Mouse (Mus musculus) neural tube, embryonic 15.5 days (tissue): ENCODE measurements around the gene Ampd3. TPM values are rescaled to one million over a fixed set of nuclear protein-coding genes. Genes with fewer than 3 reads are reported as not detected.

Experiments
- ATAC-seq: fragments of 200-750 bp; cut with Nextera tagmentation; 2 replicates; pipeline ENCODE4 v1.8.0; 2017; ENCODE audit warnings: mild to moderate bottlenecking, moderate TSS enrichment, moderate library complexity; ENCODE audit not compliant: low FRiP score
- H3K27ac ChIP-seq: fragments of 300-500 bp; sonication (generic); replicated peaks from 2 replicates; pipeline ENCODE4 v1.5.1; 2015; ENCODE audit warnings: mild to moderate bottlenecking, inconsistent platforms
- H3K27me3 ChIP-seq: fragments of 300-500 bp; sonication (generic); replicated peaks from 2 replicates; pipeline ENCODE4 v1.6.1; 2015; ENCODE audit warnings: inconsistent platforms
- H3K36me3 ChIP-seq: fragments of 300-500 bp; sonication (generic); 2 replicates; pipeline ENCODE4 v1.6.1; 2015; ENCODE audit warnings: inconsistent platforms
- H3K4me1 ChIP-seq: fragments of 300-500 bp; sonication (generic); 2 replicates; pipeline ENCODE4 v1.6.1; 2015; ENCODE audit warnings: inconsistent platforms
- H3K4me2 ChIP-seq: fragments of 300-500 bp; sonication (generic); 2 replicates; pipeline ENCODE4 v1.6.1; 2015; ENCODE audit warnings: inconsistent platforms, mild to moderate bottlenecking, moderate library complexity
- H3K4me3 ChIP-seq: fragments of 300-500 bp; sonication (generic); replicated peaks from 2 replicates; pipeline ENCODE4 v1.5.1; 2015; ENCODE audit warnings: mild to moderate bottlenecking, inconsistent platforms
- H3K9ac ChIP-seq: fragments of 300-500 bp; sonication (generic); replicated peaks from 2 replicates; pipeline ENCODE4 v1.6.1; 2015; ENCODE audit warnings: mild to moderate bottlenecking, inconsistent platforms
- H3K9me3 ChIP-seq: fragments of 300-500 bp; sonication (generic); replicated peaks from 2 replicates; pipeline ENCODE4 v1.6.1; 2016; ENCODE audit warnings: inconsistent platforms
- WGBS: fragments of 180-500 bp; shearing (Covaris S2); methylation state at CpG from one replicate; pipeline ENCODE4 v1.1.7; 2015; ENCODE audit warnings: mixed read lengths; 5-methylcytosine and 5-hydroxymethylcytosine counted together
- polyA plus RNA-seq: library from polyadenylated mRNA; unstranded; fragments of >200 nt; fragmentation: Nextera tagmentation; extraction: Ambion mirVana; gene quantifications from 2 replicates; pipeline ENCODE4 v1.2.1, GENCODE M21; 2015

Gene Ampd3
- polyA plus RNA-seq, 1 experiment from 2014 or later = 12.6 TPM

GRCm38 (mm10) chr7:110822055-110822454 is 54.0 kb downstream of the Ampd3 start:
- peaks cover 14% of the 10 kb centered on the region; the same call in 1 of the 2 replicates for H3K4me1 ChIP-seq
- H3K4me2 ChIP-seq = no peak overlapping the region
- H3K27me3 ChIP-seq = no peaks in the 10 kb centered on the region
- H3K9ac ChIP-seq = no peak overlapping the region
- peaks cover 26% of the 10 kb centered on the region for H3K36me3 ChIP-seq
- no peak for ATAC-seq
- no peak overlapping the region for H3K4me3 ChIP-seq
- H3K9me3 ChIP-seq = no peaks in the 10 kb centered on the region
- 59% methylated on average over 4 of the region's 4 CpGs for WGBS
- H3K27ac ChIP-seq = no peak overlapping the region

GRCm38 (mm10) chr7:110823076-110823475 is 55.1 kb downstream of the Ampd3 start:
- 84% methylated on average over 8 of the region's 8 CpGs for WGBS
- H3K36me3 ChIP-seq = peaks cover 25% of the 10 kb centered on the region

GRCm38 (mm10) chr7:110823593-110823992 is 55.6 kb downstream of the Ampd3 start:
- H3K4me3 ChIP-seq = no peak overlapping the region
- H3K36me3 ChIP-seq = peaks cover 23% of the 10 kb centered on the region
- WGBS = 66% methylated on average over 4 of the region's 4 CpGs
- no peak overlapping the region for H3K4me2 ChIP-seq
- H3K4me1 ChIP-seq = peaks cover 14% of the 10 kb centered on the region; the same call in 1 of the 2 replicates
- H3K27ac ChIP-seq = no peak overlapping the region
- no peaks in the 10 kb centered on the region for H3K9me3 ChIP-seq
- no peak overlapping the region for H3K9ac ChIP-seq
- no peaks in the 10 kb centered on the region for H3K27me3 ChIP-seq
- no peak for ATAC-seq

More at GRCm38 (mm10) chr7:110823076-110823475, 55.1 kb downstream of the Ampd3 start:
- Histone ChIP-seq H3K4me1 (peaks cover 14% of the 10 kb centered on the region; the same call in 1 of the 2 replicates), H3K9me3 (no peaks in the 10 kb centered on the region), H3K27me3 (no peaks in the 10 kb centered on the region), H3K4me3 (no peak overlapping the region), H3K9ac (no peak overlapping the region), H3K27ac (no peak overlapping the region; the same call in 1 of the 2 replicates), H3K4me2 (no peak overlapping the region)
- ATAC-seq = no peak

GRCm38 (mm10) chr7:110823995-110824953 is 56.3 kb downstream of the Ampd3 start:
- no peaks in the 10 kb centered on the region for H3K9me3 ChIP-seq
- peaks cover 14% of the 10 kb centered on the region; the same call in 1 of the 2 replicates for H3K4me1 ChIP-seq
- H3K4me2 ChIP-seq = no peak overlapping the region
- WGBS = 76% methylated on average over 8 of the region's 8 CpGs
- ATAC-seq = no peak
- H3K36me3 ChIP-seq = peaks cover 27% of the 10 kb centered on the region
- no peaks in the 10 kb centered on the region for H3K27me3 ChIP-seq
- no peak overlapping the region for H3K27ac ChIP-seq
- H3K9ac ChIP-seq = no peak overlapping the region
- no peak overlapping the region for H3K4me3 ChIP-seq

GRCm38 (mm10) chr7:110833024-110833423 is 65.0 kb downstream of the Ampd3 start:
- Histone ChIP-seq H3K4me3 (no peak overlapping the region), H3K9me3 (no peaks in the 10 kb centered on the region), H3K27me3 (no peaks in the 10 kb centered on the region), H3K9ac (no peak overlapping the region), H3K27ac (no peak overlapping the region), H3K4me1 (no peaks in the 10 kb centered on the region), H3K36me3 (peaks cover 21% of the 10 kb centered on the region; the same call in 1 of the 2 replicates), H3K4me2 (no peak overlapping the region)
- no peak for ATAC-seq
- WGBS = 91% methylated on average over 1 of the region's 1 CpGs

- Histone ChIP-seq H3K4me2 (no peak overlapping the region), H3K9me3 (no peaks in the 10 kb centered on the region), H3K9ac (no peak overlapping the region), H3K27me3 (no peaks in the 10 kb centered on the region), H3K36me3 (peaks cover 19% of the 10 kb centered on the region; the same call in 1 of the 2 replicates), H3K4me3 (no peak overlapping the region), H3K27ac (no peak overlapping the region), H3K4me1 (no peaks in the 10 kb centered on the region)
- ATAC-seq = no peak
- 95% methylated on average over 1 of the region's 1 CpGs for WGBS
Measured at GRCm38 (mm10) chr7:110834018-110834417, 66.0 kb downstream of the Ampd3 start.

GRCm38 (mm10) chr7:110834522-110834921 is 66.5 kb downstream of the Ampd3 start:
- ATAC-seq = no peak
- H3K4me2 ChIP-seq = no peak overlapping the region
- peaks cover 15% of the 10 kb centered on the region; the same call in 1 of the 2 replicates for H3K36me3 ChIP-seq
- H3K9me3 ChIP-seq = no peaks in the 10 kb centered on the region
- H3K27ac ChIP-seq = no peak overlapping the region
- no peaks in the 10 kb centered on the region for H3K27me3 ChIP-seq
- H3K4me1 ChIP-seq = no peaks in the 10 kb centered on the region
- WGBS = 52% methylated on average over 3 of the region's 3 CpGs
- no peak overlapping the region for H3K9ac ChIP-seq
- no peak overlapping the region for H3K4me3 ChIP-seq

- Histone ChIP-seq H3K4me2 (no peak overlapping the region), H3K4me1 (peaks cover 8% of the 10 kb centered on the region), H3K4me3 (no peak overlapping the region), H3K9ac (no peak overlapping the region), H3K27ac (no peak overlapping the region), H3K27me3 (no peaks in the 10 kb centered on the region), H3K9me3 (no peaks in the 10 kb centered on the region), H3K36me3 (no peaks in the 10 kb centered on the region)
- WGBS = 86% methylated on average over 4 of the region's 4 CpGs
- ATAC-seq = no peak
Measured at GRCm38 (mm10) chr7:110840332-110840731, 72.3 kb downstream of the Ampd3 start.

- Histone ChIP-seq H3K27ac (peak within 1 kb of the TSS; percentile 84), H3K4me1 (peaks cover 8% of the 10 kb centered on the region), H3K36me3 (no peaks in the 10 kb centered on the region), H3K9ac (peak within 1 kb of the TSS; percentile 68), H3K27me3 (no peaks in the 10 kb centered on the region), H3K4me2 (peak within 1 kb of the TSS; percentile 76), H3K4me3 (peak within 1 kb of the TSS; percentile 78), H3K9me3 (no peaks in the 10 kb centered on the region)
- peak; percentile 94 for ATAC-seq
- under 1% methylated on average over 42 of the region's 42 CpGs for WGBS
Measured at GRCm38 (mm10) chr7:110843916-110844874, 76.2 kb downstream of the Ampd3 start, which contains the start of gene Rnf141. TSS of gene Rnf141 (minus strand) at chr7:110844457.

- Histone ChIP-seq H3K4me1 (peaks cover 8% of the 10 kb centered on the region), H3K9ac (no peak overlapping the region), H3K27ac (no peak overlapping the region), H3K4me2 (no peak overlapping the region), H3K9me3 (no peaks in the 10 kb centered on the region), H3K27me3 (no peaks in the 10 kb centered on the region), H3K4me3 (no peak overlapping the region), H3K36me3 (no peaks in the 10 kb centered on the region)
- WGBS = 93% methylated on average over 2 of the region's 2 CpGs
- ATAC-seq = no peak
Measured at GRCm38 (mm10) chr7:110847321-110847720, 79.3 kb downstream of the Ampd3 start.

- no peak for ATAC-seq
- no peak overlapping the region for H3K27ac ChIP-seq
- 88% methylated on average over 1 of the region's 1 CpGs for WGBS
- H3K9me3 ChIP-seq = no peaks in the 10 kb centered on the region
- H3K4me3 ChIP-seq = no peak overlapping the region
- no peak overlapping the region for H3K9ac ChIP-seq
- H3K4me1 ChIP-seq = peaks cover 3% of the 10 kb centered on the region
- H3K36me3 ChIP-seq = no peaks in the 10 kb centered on the region
- no peak overlapping the region for H3K4me2 ChIP-seq
- H3K27me3 ChIP-seq = no peaks in the 10 kb centered on the region
Measured at GRCm38 (mm10) chr7:110848371-110848770, 80.4 kb downstream of the Ampd3 start.
